Mouse (Mus musculus) embryonic facial prominence, embryonic 12.5 days (tissue): ENCODE measurements around the gene Sec14l3. TPM values are rescaled to one million over a fixed set of nuclear protein-coding genes. Genes with fewer than 3 reads are reported as not detected.

Experiments
- ATAC-seq: fragments of 200-750 bp; cut with Nextera tagmentation; 2 replicates; pipeline ENCODE4 v1.8.0; 2017; ENCODE audit not compliant: insufficient number of reproducible peaks, insufficient read depth, low FRiP score, low TSS enrichment
- H3K27ac ChIP-seq: fragments of 300-500 bp; sonication (generic); 2 replicates; pipeline ENCODE4 v1.5.1; 2016; ENCODE audit warnings: mild to moderate bottlenecking
- H3K27me3 ChIP-seq: fragments of 300-500 bp; sonication (generic); 2 replicates; pipeline ENCODE4 v1.6.1; 2016; ENCODE audit warnings: mild to moderate bottlenecking, moderate library complexity
- H3K36me3 ChIP-seq: fragments of 300-500 bp; sonication (generic); 2 replicates; pipeline ENCODE4 v1.6.1; 2016; ENCODE audit warnings: mild to moderate bottlenecking
- H3K4me1 ChIP-seq: fragments of 300-500 bp; sonication (generic); 2 replicates; pipeline ENCODE4 v1.6.1; 2016
- H3K4me2 ChIP-seq: fragments of 300-500 bp; sonication (generic); replicated peaks from 2 replicates; pipeline ENCODE4 v1.6.1; 2016; ENCODE audit warnings: mild to moderate bottlenecking, moderate library complexity
- H3K4me3 ChIP-seq: fragments of 300-500 bp; sonication (generic); 2 replicates; pipeline ENCODE4 v1.5.1; 2016; ENCODE audit warnings: mild to moderate bottlenecking
- H3K9ac ChIP-seq: fragments of 300-500 bp; sonication (generic); 2 replicates; pipeline ENCODE4 v1.6.1; 2016; ENCODE audit warnings: mild to moderate bottlenecking, moderate library complexity
- H3K9me3 ChIP-seq: fragments of 300-500 bp; sonication (generic); 2 replicates; pipeline ENCODE4 v1.6.1; 2016; ENCODE audit warnings: mild to moderate bottlenecking, moderate library complexity
- WGBS: fragments of 180-500 bp; shearing (Covaris S2); methylation state at CpG from one replicate; pipeline ENCODE4 v1.1.7; 2016; 5-methylcytosine and 5-hydroxymethylcytosine counted together
- polyA plus RNA-seq: library from polyadenylated mRNA; unstranded; fragments of >200 nt; fragmentation: Nextera tagmentation; extraction: Ambion mirVana; gene quantifications from 2 replicates; pipeline ENCODE4 v1.2.1, GENCODE M21; 2016

Gene Sec14l3
- polyA plus RNA-seq, 1 experiment from 2014 or later, result not detected

DNA sequence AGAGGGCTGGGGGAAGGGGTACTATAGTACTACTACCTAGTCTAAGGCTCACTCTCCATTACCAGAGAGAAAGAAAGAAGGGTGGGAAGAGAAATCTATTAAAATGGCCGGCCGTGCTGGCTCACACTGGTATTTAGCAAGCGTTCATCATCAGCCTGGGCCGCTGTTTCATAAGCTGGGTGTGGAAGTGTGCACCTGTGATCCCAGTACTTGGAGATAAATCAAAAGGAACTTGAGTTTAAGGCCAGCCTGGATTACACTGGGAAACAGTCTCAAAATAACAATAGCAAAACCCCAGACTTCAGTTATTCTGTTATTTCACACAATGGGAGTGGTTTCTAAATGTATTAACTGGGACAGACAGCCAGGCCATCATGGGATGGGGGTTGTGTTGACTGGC lies 2.1 kb upstream of the Sec14l3 start:
- H3K4me1 ChIP-seq, result no peaks in the 10 kb centered on the region
- WGBS, result 89% methylated on average over 4 of the region's 4 CpGs
- H3K4me2 ChIP-seq, result no peak overlapping the region
- no peak overlapping the region for H3K9ac ChIP-seq
- H3K9me3 ChIP-seq, result no peaks in the 10 kb centered on the region
- H3K4me3 ChIP-seq, result no peak overlapping the region
- H3K27me3 ChIP-seq, result no peaks in the 10 kb centered on the region
- no peak for ATAC-seq
- H3K36me3 ChIP-seq, result no peaks in the 10 kb centered on the region
- H3K27ac ChIP-seq, result no peak overlapping the region

DNA sequence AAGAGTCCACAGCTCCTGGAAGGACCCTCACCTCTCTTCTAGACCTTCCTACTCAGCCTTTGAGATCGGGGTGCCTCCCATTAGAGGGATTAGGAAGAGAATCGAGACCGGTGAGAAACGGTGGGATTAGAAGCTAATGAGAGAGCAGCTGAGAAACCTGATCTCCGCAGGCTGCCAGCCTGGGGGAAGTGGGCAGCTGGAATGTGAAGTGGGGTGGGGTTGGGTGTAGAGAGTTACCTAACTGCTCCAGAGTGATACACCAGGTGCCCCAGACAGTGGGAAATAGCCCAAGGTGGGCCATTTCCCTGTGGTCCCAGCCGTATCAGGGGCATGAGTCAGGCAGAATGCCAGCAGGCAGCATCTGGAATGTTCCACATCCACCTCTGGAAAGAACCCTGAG lies 1.7 kb upstream of the Sec14l3 start:
- Histone ChIP-seq H3K4me3 (no peak overlapping the region), H3K9me3 (no peaks in the 10 kb centered on the region), H3K27ac (no peak overlapping the region), H3K36me3 (no peaks in the 10 kb centered on the region), H3K4me2 (no peak overlapping the region), H3K27me3 (no peaks in the 10 kb centered on the region), H3K9ac (no peak overlapping the region), H3K4me1 (no peaks in the 10 kb centered on the region)
- ATAC-seq, result no peak
- WGBS, result 36% methylated on average over 6 of the region's 6 CpGs

DNA sequence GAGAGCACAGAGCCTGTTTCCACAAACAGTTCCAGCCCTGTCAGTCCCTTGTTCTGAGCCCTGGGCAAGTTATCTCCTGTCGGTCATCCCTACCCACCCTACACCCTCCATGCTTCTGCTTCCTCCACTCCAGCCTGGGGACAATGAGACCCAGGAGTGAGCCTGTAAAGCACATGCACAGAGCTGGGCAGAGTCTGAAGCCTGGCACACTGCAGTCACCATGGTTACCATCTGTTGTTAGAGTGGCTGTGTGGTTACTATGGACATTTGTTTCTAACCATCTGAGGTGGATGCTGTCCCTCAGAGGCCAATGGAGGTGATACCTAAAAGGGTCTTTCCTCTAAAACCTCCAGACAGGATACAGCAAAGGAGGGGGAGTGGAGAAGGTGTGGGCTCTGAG lies 5.0 kb downstream of the Sec14l3 start:
- no peak overlapping the region for H3K4me3 ChIP-seq
- no peak overlapping the region for H3K27ac ChIP-seq
- no peaks in the 10 kb centered on the region for H3K27me3 ChIP-seq
- no peak for ATAC-seq
- no peak overlapping the region for H3K9ac ChIP-seq
- H3K9me3 ChIP-seq, result no peaks in the 10 kb centered on the region
- H3K4me1 ChIP-seq, result no peaks in the 10 kb centered on the region
- H3K36me3 ChIP-seq, result no peaks in the 10 kb centered on the region
- no peak overlapping the region for H3K4me2 ChIP-seq
- WGBS, result 72% methylated on average over 1 of the region's 1 CpGs

DNA sequence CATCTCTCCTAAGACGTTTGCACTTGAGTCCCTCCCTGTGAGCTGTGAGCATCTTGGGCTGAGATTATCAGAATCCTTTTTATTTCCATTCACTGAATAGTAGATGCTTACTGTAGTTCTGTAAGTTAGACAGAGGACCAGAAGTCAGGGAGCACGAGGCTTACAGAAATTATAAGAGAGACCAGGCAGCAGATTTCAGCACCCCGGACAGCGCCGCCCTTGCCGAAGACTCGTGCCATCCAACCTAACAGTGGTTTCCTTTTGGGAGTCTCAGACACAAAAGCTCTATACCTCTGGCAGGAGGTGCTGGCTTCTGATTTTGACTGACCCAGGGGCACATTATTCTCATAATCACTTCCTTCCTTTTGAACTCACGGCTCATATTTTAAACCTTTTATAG lies 12.0 kb downstream of the Sec14l3 start:
- no peak overlapping the region for H3K9ac ChIP-seq
- H3K27me3 ChIP-seq, result no peaks in the 10 kb centered on the region
- no peak overlapping the region for H3K27ac ChIP-seq
- H3K4me1 ChIP-seq, result no peaks in the 10 kb centered on the region
- H3K9me3 ChIP-seq, result no peaks in the 10 kb centered on the region
- no peak overlapping the region for H3K4me2 ChIP-seq
- no peaks in the 10 kb centered on the region for H3K36me3 ChIP-seq
- ATAC-seq, result no peak
- 13% methylated on average over 8 of the region's 8 CpGs for WGBS
- H3K4me3 ChIP-seq, result no peak overlapping the region

DNA sequence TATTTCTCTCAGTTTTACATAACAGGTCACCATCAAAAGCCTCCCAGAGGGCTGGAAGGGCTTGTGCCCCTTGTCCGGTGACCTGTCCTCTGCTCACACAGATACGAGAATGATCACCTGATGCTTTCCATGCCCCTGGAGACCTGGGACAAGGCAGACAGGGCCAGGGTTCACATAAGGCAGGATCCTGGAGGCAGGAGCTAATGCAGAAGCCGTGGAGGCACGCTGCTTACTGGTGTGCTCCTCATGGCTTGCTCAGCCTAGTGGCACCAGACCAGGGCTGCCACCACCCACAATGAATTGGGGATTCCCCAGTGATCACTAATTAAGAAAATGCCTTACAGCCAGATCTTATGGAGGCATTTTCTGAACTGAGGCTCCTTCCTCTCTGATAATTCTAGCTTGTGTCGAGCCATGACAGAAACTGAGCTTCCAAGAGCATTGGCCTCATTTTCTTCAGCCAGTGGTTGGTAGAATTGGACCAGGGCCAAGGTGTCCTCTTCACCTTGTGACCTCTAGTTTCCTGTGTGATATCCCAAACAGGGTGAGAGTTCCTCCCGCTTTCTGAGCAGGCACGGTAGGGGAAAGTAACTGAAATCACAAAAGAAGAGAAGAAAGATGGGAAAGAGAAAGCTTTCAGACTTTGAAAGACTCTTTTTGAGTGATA lies 13.8 kb downstream of the Sec14l3 start:
- 77% methylated on average over 7 of the region's 7 CpGs for WGBS
- Histone ChIP-seq H3K36me3 (no peaks in the 10 kb centered on the region), H3K27me3 (no peaks in the 10 kb centered on the region), H3K27ac (no peak overlapping the region), H3K9me3 (no peaks in the 10 kb centered on the region), H3K4me3 (no peak overlapping the region), H3K9ac (no peak overlapping the region), H3K4me2 (no peak overlapping the region), H3K4me1 (no peaks in the 10 kb centered on the region)
- ATAC-seq, result no peak

DNA sequence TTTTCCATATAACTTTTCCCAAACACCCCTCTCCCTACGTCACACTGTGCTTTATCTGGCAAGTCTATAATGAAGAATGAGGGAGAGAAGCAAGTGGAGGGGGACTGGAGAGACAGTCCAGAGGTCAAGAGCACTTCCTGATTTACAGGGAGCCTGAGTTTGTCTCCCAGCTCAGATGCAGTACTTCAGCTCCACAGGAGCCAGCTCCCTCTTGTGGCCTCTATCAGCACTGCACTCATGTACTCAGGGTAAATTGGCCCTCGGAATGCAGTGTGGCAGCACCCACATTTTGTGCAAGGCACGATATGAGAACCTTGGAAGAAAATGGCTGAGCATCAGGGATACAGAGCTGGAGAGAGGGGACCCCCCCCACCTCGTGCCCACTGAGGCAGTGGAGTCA lies 15.6 kb downstream of the Sec14l3 start:
- ATAC-seq, result no peak
- Histone ChIP-seq H3K36me3 (no peaks in the 10 kb centered on the region), H3K4me1 (no peaks in the 10 kb centered on the region), H3K4me3 (no peak overlapping the region), H3K4me2 (no peak overlapping the region), H3K27me3 (no peaks in the 10 kb centered on the region), H3K27ac (no peak overlapping the region), H3K9ac (no peak overlapping the region), H3K9me3 (no peaks in the 10 kb centered on the region)
- 10% methylated on average over 4 of the region's 4 CpGs for WGBS

DNA sequence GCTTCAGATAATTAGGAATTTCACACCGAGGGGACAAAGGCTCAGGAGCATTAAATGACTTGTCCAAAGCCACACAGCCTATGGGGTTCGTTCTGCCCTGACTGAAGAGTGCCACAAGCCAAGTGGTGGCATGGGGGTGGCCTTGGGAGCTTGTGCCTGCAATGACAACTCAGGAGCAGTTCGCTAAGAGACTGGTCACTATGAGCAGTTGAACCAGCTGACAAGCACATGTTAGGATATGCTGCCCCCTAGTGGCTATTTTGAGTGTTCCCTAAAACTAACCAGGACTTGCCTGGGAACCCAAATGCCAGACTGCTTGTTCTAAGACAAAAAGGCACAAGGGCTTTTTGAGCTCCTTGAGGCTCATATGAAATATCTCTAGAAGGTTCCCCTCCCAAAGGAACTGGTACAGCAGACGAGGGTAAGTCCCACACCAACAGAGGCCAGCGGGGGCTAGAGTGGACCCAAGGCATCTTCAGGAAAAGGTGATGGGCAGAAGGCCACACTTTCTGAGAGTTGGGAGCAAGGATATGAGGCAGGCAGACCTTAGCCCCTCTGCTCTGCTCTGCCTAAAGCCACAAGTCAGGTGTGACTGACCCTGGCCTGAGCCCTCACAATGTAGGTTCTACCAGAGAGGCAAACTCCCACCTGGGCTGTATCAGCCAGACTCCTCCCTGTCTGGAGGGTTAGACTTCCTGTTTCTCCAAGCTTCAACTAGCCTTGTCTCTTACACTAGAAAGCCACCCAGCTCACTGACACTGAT lies 18.9 kb downstream of the Sec14l3 start:
- Histone ChIP-seq H3K27me3 (no peaks in the 10 kb centered on the region), H3K9me3 (no peaks in the 10 kb centered on the region), H3K36me3 (no peaks in the 10 kb centered on the region), H3K27ac (no peak overlapping the region), H3K9ac (no peak overlapping the region), H3K4me1 (no peaks in the 10 kb centered on the region), H3K4me3 (no peak overlapping the region), H3K4me2 (no peak overlapping the region)
- WGBS, result 32% methylated on average over 5 of the region's 5 CpGs
- 0 out of 2 replicates have a peak, but pooled peaks have one; percentile 41 for ATAC-seq

DNA sequence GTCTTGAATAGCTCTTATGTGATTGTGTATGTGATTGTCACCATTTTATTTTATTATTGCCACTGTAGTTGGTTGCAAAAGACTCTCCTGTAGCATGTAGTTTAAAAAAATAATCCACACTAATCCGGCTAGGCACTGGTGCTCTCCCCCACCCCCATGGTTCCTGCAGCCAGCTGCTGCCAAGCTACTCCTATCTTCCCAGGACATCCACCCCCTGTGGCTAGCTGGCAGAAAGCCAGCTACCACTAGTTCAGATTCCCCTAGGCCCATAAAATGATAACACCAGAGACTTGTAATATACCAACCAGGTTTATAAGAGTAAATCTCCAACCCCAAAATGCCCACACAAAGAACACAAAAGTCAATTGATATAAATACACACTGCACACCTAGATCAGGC lies 21.6 kb downstream of the Sec14l3 start:
- Histone ChIP-seq H3K9me3 (no peaks in the 10 kb centered on the region), H3K9ac (no peak overlapping the region), H3K27ac (no peak overlapping the region), H3K36me3 (no peaks in the 10 kb centered on the region), H3K4me2 (no peak overlapping the region), H3K4me1 (no peaks in the 10 kb centered on the region), H3K4me3 (no peak overlapping the region), H3K27me3 (no peaks in the 10 kb centered on the region)
- 69% methylated on average over 1 of the region's 1 CpGs for WGBS
- no peak for ATAC-seq

DNA sequence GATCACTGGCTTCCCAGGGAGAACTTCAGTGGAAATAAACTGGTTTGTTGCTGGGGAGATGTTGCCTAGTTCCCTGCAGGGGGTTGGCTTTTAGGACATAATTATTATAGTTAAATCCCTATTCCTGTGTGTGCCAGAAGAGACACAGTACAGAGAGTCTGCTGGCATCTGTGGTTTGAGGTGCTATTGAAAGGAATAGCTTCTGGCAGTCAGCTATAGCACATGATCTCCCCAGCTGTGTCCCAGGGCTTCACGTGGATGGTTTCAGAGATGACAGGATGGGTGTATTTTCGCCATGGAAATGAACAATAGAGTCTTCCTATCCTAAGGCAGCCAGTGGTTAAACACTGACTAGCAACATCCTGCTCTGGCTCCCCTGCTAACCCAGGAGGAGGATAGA lies 22.6 kb downstream of the Sec14l3 start:
- H3K4me3 ChIP-seq, result no peak overlapping the region
- no peaks in the 10 kb centered on the region for H3K27me3 ChIP-seq
- WGBS, result 56% methylated on average over 2 of the region's 2 CpGs
- ATAC-seq, result no peak
- no peak overlapping the region for H3K27ac ChIP-seq
- no peaks in the 10 kb centered on the region for H3K9me3 ChIP-seq
- no peak overlapping the region for H3K4me2 ChIP-seq
- H3K4me1 ChIP-seq, result no peaks in the 10 kb centered on the region
- H3K36me3 ChIP-seq, result no peaks in the 10 kb centered on the region
- no peak overlapping the region for H3K9ac ChIP-seq

DNA sequence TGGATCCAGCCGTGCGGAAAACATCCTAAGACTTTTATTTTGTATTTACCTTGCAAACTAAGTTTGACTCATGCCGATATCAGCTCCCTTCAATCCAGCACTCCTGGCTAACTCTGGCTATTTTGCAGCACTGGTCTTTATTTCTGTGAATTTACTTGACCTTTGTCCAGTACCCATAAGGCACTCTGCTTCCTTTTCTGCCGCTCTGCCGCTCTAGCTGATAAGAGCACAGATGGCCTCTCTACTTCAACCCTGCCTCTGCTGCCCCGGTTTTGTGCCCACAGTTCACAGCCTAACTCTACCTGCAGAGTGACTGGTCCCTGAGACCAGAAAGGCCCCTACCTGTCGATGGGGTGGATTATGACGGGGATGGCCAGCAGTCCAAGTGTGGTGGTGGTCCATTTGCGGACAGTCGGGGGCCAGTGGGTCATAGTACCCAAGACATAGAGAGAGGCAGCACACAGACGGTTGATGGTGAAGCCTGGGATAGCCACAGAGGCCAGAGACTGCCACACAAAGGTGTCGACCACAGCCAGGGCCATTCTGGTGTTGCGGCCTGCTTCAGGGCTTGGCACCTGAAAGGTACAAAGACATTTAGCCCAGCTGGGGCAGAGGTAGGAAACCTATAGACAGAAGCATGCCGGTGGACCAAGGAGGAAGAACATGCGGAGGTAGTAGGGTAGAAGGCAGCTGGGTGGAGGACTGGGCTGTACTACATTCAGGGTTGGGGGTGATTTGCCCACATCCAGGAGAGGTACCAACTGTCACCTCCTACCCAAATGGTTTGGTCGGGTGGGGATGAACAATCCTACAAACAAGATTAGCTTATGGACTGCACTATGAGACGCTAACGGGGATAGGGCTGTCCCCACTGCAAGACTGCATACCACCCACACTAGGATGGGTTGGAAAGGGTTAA lies 29.1 kb downstream of the Sec14l3 start:
- Histone ChIP-seq H3K27ac (no peak overlapping the region), H3K9ac (no peak overlapping the region), H3K4me1 (peaks cover 14% of the 10 kb centered on the region), H3K36me3 (no peaks in the 10 kb centered on the region), H3K9me3 (no peaks in the 10 kb centered on the region), H3K4me3 (no peak overlapping the region), H3K27me3 (no peaks in the 10 kb centered on the region), H3K4me2 (peak overlapping the region; percentile 66)
- whole genome bisulfite sequencing, result 87% methylated on average over 18 of the region's 18 CpGs
- no peak for ATAC-seq

DNA sequence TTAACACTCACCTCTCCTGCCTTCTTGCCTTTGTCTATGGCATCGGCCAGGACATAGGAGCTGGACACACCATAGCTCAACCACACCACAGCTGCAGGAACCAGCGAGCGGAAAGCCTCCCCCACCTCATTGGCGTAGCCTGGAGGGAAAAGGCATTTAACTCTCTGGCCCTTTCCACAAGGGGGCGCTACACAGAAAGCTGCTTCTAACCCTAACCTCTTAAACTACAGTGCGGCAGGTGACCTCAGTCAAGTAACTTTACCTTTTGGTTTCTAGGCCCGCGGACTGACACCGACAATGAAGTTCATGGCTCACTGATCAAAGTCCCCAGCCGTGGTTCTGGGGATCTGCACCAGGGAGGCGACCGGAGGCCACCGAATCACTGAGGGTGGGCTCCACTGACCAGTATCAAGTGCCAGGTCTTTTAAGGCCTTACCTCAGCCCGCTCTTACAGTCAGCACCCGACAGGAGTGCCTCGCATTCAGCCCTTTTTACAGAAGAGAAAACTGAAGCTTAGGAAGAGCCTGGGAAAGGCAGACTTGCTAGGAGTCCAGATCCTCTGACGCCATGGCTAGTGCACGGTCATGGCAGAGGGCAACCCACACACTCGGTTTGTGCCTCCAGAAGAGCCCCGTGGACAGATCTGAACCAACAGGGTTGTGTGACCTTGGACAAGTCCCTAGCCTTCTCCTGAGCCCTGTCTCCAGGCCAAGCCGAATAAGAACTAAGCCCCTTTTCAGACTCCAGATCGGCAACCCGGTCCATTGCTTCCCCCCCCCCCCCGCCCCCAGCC lies 29.9 kb downstream of the Sec14l3 start:
- Histone ChIP-seq H3K27ac (peak overlapping the region; percentile 72), H3K4me1 (peaks cover 14% of the 10 kb centered on the region), H3K9ac (peak overlapping the region; percentile 64), H3K4me3 (peak overlapping the region; percentile 57), H3K9me3 (no peaks in the 10 kb centered on the region), H3K27me3 (no peaks in the 10 kb centered on the region), H3K36me3 (no peaks in the 10 kb centered on the region), H3K4me2 (peak overlapping the region; percentile 66)
- 8% methylated on average over 24 of the region's 24 CpGs for WGBS
- no peak for ATAC-seq
